Mouse (Mus musculus): ENCODE results near the gene Samd4b. TPM values are rescaled to one million over a fixed set of nuclear protein-coding genes. Genes with fewer than 3 reads are reported as not detected.

Samd4b gene
- polyA plus RNA-seq, 1 experiment from 2014 or later: 29.5 TPM

GRCm38 (mm10) chr7:28464416-28465212, 133.3 kb downstream of the Samd4b start:
- Histone ChIP-seq H3K4me1 (ENCODE audit: control insufficient read depth, insufficient read depth, low read length) (0 out of 2 replicates have a peak, but pooled peaks cover 9% of the 10 kb centered on the region), H3K36me3 (ENCODE audit: control insufficient read depth, insufficient read depth, low read length) (peaks cover 47% of the 10 kb centered on the region), H3K27me3 (ENCODE audit: control insufficient read depth, insufficient read depth, low read length) (peaks cover 8% of the 10 kb centered on the region; the same call in 1 of the 2 replicates), H3K27ac (replicated peaks; ENCODE audit: low read depth, low read length) (no peak overlapping the region), H3K9ac (replicated peaks; ENCODE audit: low read length) (no peak overlapping the region), H3K4me3 (replicated peaks; ENCODE audit: low read depth, low read length) (peak overlapping the region; percentile 4; the same call in 1 of the 2 replicates), H3K4me2 (ENCODE audit: low read length) (peak overlapping the region; percentile 32), H3K9me3 (ENCODE audit: control insufficient read depth, low read length) (no peaks in the 10 kb centered on the region)
- DNase-seq: peak; percentile 71
- WGBS: 60% methylated on average over 10 of the region's 10 CpGs
- no peak for ATAC-seq (ENCODE audit: low FRiP score, low TSS enrichment)

- Histone ChIP-seq H3K36me3 (ENCODE audit: control insufficient read depth, insufficient read depth, low read length) (peaks cover 59% of the 10 kb centered on the region), H3K4me1 (ENCODE audit: control insufficient read depth, insufficient read depth, low read length) (0 out of 2 replicates have a peak, but pooled peaks cover 9% of the 10 kb centered on the region), H3K4me2 (ENCODE audit: low read length) (no peak overlapping the region), H3K27me3 (ENCODE audit: control insufficient read depth, insufficient read depth, low read length) (peaks cover 8% of the 10 kb centered on the region; the same call in 1 of the 2 replicates), H3K4me3 (replicated peaks; ENCODE audit: low read depth, low read length) (no peak overlapping the region), H3K27ac (replicated peaks; ENCODE audit: low read depth, low read length) (no peak overlapping the region), H3K9me3 (ENCODE audit: control insufficient read depth, low read length) (no peaks in the 10 kb centered on the region), H3K9ac (replicated peaks; ENCODE audit: low read length) (no peak overlapping the region)
- ATAC-seq (ENCODE audit: low FRiP score, low TSS enrichment): no peak
- no peak for DNase-seq
- 99% methylated on average over 2 of the region's 2 CpGs for WGBS
Observed at GRCm38 (mm10) chr7:28462769-28463168, 135.2 kb downstream of the Samd4b start.

- H3K9me3 ChIP-seq (ENCODE audit: control insufficient read depth, low read length): no peaks in the 10 kb centered on the region
- no peak overlapping the region for H3K27ac ChIP-seq (replicated peaks; ENCODE audit: low read depth, low read length)
- no peak for ATAC-seq (ENCODE audit: low FRiP score, low TSS enrichment)
- 0 out of 2 replicates have a peak, but pooled peaks cover 6% of the 10 kb centered on the region for H3K4me1 ChIP-seq (ENCODE audit: control insufficient read depth, insufficient read depth, low read length)
- DNase-seq: no peak
- no peak overlapping the region for H3K4me3 ChIP-seq (replicated peaks; ENCODE audit: low read depth, low read length)
- H3K9ac ChIP-seq (replicated peaks; ENCODE audit: low read length): no peak overlapping the region
- peaks cover 54% of the 10 kb centered on the region for H3K36me3 ChIP-seq (ENCODE audit: control insufficient read depth, insufficient read depth, low read length)
- no peaks in the 10 kb centered on the region for H3K27me3 ChIP-seq (ENCODE audit: control insufficient read depth, insufficient read depth, low read length)
- 95% methylated on average over 5 of the region's 5 CpGs for WGBS
- H3K4me2 ChIP-seq (ENCODE audit: low read length): no peak overlapping the region
Observed at GRCm38 (mm10) chr7:28460361-28460760, 137.6 kb downstream of the Samd4b start.

GRCm38 (mm10) chr7:28452361-28453005, 145.5 kb downstream of the Samd4b start:
- Histone ChIP-seq H3K4me3 (replicated peaks; ENCODE audit: low read depth, low read length) (peak overlapping the region; percentile 85), H3K4me1 (ENCODE audit: control insufficient read depth, insufficient read depth, low read length) (peaks cover 17% of the 10 kb centered on the region), H3K9me3 (ENCODE audit: control insufficient read depth, low read length) (no peaks in the 10 kb centered on the region), H3K4me2 (ENCODE audit: low read length) (peak overlapping the region; percentile 72), H3K36me3 (ENCODE audit: control insufficient read depth, insufficient read depth, low read length) (peaks cover 22% of the 10 kb centered on the region), H3K27ac (replicated peaks; ENCODE audit: low read depth, low read length) (peak overlapping the region; percentile 79), H3K9ac (replicated peaks; ENCODE audit: low read length) (peak overlapping the region; percentile 93), H3K27me3 (ENCODE audit: control insufficient read depth, insufficient read depth, low read length) (no peaks in the 10 kb centered on the region)
- WGBS: 2% methylated on average over 24 of the region's 24 CpGs
- no peak for DNase-seq
- ATAC-seq (ENCODE audit: low FRiP score, low TSS enrichment): peak; percentile 59

GRCm38 (mm10) chr7:28451531-28452360, 146.2 kb downstream of the Samd4b start, which contains the start of gene Lrfn1:
Gene Lrfn1 (plus strand): TSS chr7:28451980.
- under 1% methylated on average over 44 of the region's 97 CpGs for WGBS
- DNase-seq (peak; percentile 80), ATAC-seq (ENCODE audit: low FRiP score, low TSS enrichment) (peak; percentile 75)
- H3K4me1 ChIP-seq (ENCODE audit: control insufficient read depth, insufficient read depth, low read length): peaks cover 22% of the 10 kb centered on the region
- no peaks in the 10 kb centered on the region for H3K27me3 ChIP-seq (ENCODE audit: control insufficient read depth, insufficient read depth, low read length)
- peak within 1 kb of the TSS; percentile 72 for H3K4me2 ChIP-seq (ENCODE audit: low read length)
- H3K9me3 ChIP-seq (ENCODE audit: control insufficient read depth, low read length): no peaks in the 10 kb centered on the region
- H3K27ac ChIP-seq (replicated peaks; ENCODE audit: low read depth, low read length): peak within 1 kb of the TSS; percentile 79
- peak within 1 kb of the TSS; percentile 85 for H3K4me3 ChIP-seq (replicated peaks; ENCODE audit: low read depth, low read length)
- H3K9ac ChIP-seq (replicated peaks; ENCODE audit: low read length): peak within 1 kb of the TSS; percentile 93
- peaks cover 16% of the 10 kb centered on the region for H3K36me3 ChIP-seq (ENCODE audit: control insufficient read depth, insufficient read depth, low read length)

- Histone ChIP-seq H3K4me1 (ENCODE audit: control insufficient read depth, insufficient read depth, low read length) (peaks cover 15% of the 10 kb centered on the region), H3K9me3 (ENCODE audit: control insufficient read depth, low read length) (no peaks in the 10 kb centered on the region), H3K36me3 (ENCODE audit: control insufficient read depth, insufficient read depth, low read length) (no peaks in the 10 kb centered on the region), H3K27me3 (ENCODE audit: control insufficient read depth, insufficient read depth, low read length) (0 out of 2 replicates have a peak, but pooled peaks cover 4% of the 10 kb centered on the region), H3K27ac (replicated peaks; ENCODE audit: low read depth, low read length) (no peak overlapping the region), H3K9ac (replicated peaks; ENCODE audit: low read length) (no peak overlapping the region), H3K4me2 (ENCODE audit: low read length) (no peak overlapping the region), H3K4me3 (replicated peaks; ENCODE audit: low read depth, low read length) (no peak overlapping the region)
- ATAC-seq (ENCODE audit: low FRiP score, low TSS enrichment) (no peak), DNase-seq (no peak)
- 69% methylated on average over 13 of the region's 13 CpGs for WGBS
Observed at GRCm38 (mm10) chr7:28447865-28448820, 149.8 kb downstream of the Samd4b start.

- H3K9me3 ChIP-seq (ENCODE audit: control insufficient read depth, low read length): no peaks in the 10 kb centered on the region
- H3K4me1 ChIP-seq (ENCODE audit: control insufficient read depth, insufficient read depth, low read length): peaks cover 10% of the 10 kb centered on the region
- DNase-seq (no peak), ATAC-seq (ENCODE audit: low FRiP score, low TSS enrichment) (no peak)
- no peak overlapping the region for H3K4me3 ChIP-seq (replicated peaks; ENCODE audit: low read depth, low read length)
- H3K27ac ChIP-seq (replicated peaks; ENCODE audit: low read depth, low read length): no peak overlapping the region
- WGBS: 15% methylated on average over 12 of the region's 12 CpGs
- no peak overlapping the region for H3K9ac ChIP-seq (replicated peaks; ENCODE audit: low read length)
- 0 out of 2 replicates have a peak, but pooled peaks cover 4% of the 10 kb centered on the region for H3K27me3 ChIP-seq (ENCODE audit: control insufficient read depth, insufficient read depth, low read length)
- H3K36me3 ChIP-seq (ENCODE audit: control insufficient read depth, insufficient read depth, low read length): no peaks in the 10 kb centered on the region
- H3K4me2 ChIP-seq (ENCODE audit: low read length): no peak overlapping the region
Observed at GRCm38 (mm10) chr7:28447101-28447830, 150.7 kb downstream of the Samd4b start.
